Mouse (Mus musculus) MEL (cell line): Measurements from ENCODE around the gene Btn2a2.

Experiments
- CTCF ChIP-seq, 3 experiments: IDR thresholded peaks in 2 of 3; conservative IDR thresholded peaks in 1 of 3; 2 replicates each; pipeline ENCODE4 v1.5.1; 2011 to 2012; ENCODE audit warnings: low read length in 3 of 3, low read depth in 2 of 3, mild to moderate bottlenecking in 2 of 3, improper control_type of control experiment in 1 of 3, inconsistent platforms in 1 of 3, mixed read lengths in 1 of 3, moderate library complexity in 1 of 3; ENCODE audit not compliant: control insufficient read depth in 1 of 3, insufficient read depth in 1 of 3, poor library complexity in 1 of 3, severe bottlenecking in 1 of 3
- E2F4 ChIP-seq: IDR thresholded peaks from 2 replicates; pipeline ENCODE4 v1.6.1; 2011; ENCODE audit warnings: low read depth, low read length, improper control_type of control experiment, borderline replicate concordance
- EP300 ChIP-seq, 2 experiments: IDR thresholded peaks; 2 replicates each; pipeline ENCODE4 v1.6.1; 2011; ENCODE audit warnings: improper control_type of control experiment in 2 of 2, low read length in 2 of 2, low read depth in 1 of 2, mild to moderate bottlenecking in 1 of 2
- GATA1 ChIP-seq: IDR thresholded peaks from 2 replicates; pipeline ENCODE4 v1.6.1; 2011; ENCODE audit warnings: low read depth, low read length, improper control_type of control experiment
- HCFC1 ChIP-seq: IDR thresholded peaks from 2 replicates; pipeline ENCODE4 v1.6.1; 2012; ENCODE audit warnings: low read depth, mild to moderate bottlenecking, inconsistent platforms, low read length, improper control_type of control experiment, moderate library complexity
- MYB ChIP-seq: IDR thresholded peaks from 2 replicates; pipeline ENCODE4 v1.6.1; 2011; ENCODE audit warnings: mild to moderate bottlenecking, low read depth, low read length, improper control_type of control experiment
- NELFE ChIP-seq: IDR thresholded peaks from 2 replicates; pipeline ENCODE4 v1.6.1; 2011; ENCODE audit warnings: low read depth, low read length, improper control_type of control experiment
- NRF1 ChIP-seq: IDR thresholded peaks from 2 replicates; pipeline ENCODE4 v1.6.1; 2014; ENCODE audit warnings: low read depth, mild to moderate bottlenecking, inconsistent platforms, low read length, improper control_type of control experiment, moderate library complexity; ENCODE audit not compliant: poor library complexity, insufficient read depth, severe bottlenecking
- POLR2A ChIP-seq, 2 experiments: IDR thresholded peaks; 2 replicates each; pipeline ENCODE4 v1.6.1; 2011 to 2012; ENCODE audit warnings: low read length in 2 of 2, mild to moderate bottlenecking in 2 of 2, control low read depth in 1 of 2, improper control_type of control experiment in 1 of 2, low read depth in 1 of 2, moderate library complexity in 1 of 2; ENCODE audit not compliant: control insufficient read depth in 1 of 2, insufficient read depth in 1 of 2, poor library complexity in 1 of 2
- TBP ChIP-seq: IDR thresholded peaks from 2 replicates; pipeline ENCODE4 v1.8.0; 2011; ENCODE audit warnings: low read depth, low read length, improper control_type of control experiment

DNA sequence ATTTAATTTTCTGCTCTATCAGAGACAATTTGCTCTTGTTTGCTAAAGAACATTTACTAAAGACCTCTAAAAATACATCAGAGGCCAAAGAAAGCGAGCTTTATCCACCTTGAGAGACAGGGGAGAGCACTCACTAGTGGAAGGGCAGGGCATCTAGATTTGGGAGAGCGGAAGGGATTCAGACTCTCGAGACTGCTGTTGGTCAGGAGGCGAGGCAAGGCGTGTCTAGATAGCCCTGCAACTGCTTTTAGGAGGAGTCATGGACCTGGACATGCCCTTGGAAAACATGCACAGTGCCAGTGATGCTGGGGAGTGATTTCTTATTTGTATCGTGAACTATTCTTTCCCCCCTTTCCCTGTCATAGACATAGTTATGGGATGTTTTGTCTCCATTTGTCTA is 6.9 kb upstream of the Btn2a2 start:
- TF ChIP-seq MYB (no peak), NRF1 (no peak), POLR2A (IDR thresholded peaks at IDR 0.05; ENCODE audit: control insufficient read depth in 1 of 2, insufficient read depth in 1 of 2, low read depth in 1 of 2, low read length in 2 of 2, poor library complexity in 1 of 2) (no peak), GATA1 (no peak), EP300 (IDR thresholded peaks at IDR 0.05; ENCODE audit: low read depth in 1 of 2, low read length in 2 of 2) (no peak), CTCF (IDR thresholded peaks at IDR 0.05 in 2 of 3, conservative IDR thresholded peaks at IDR 0.05 in 1 of 3; ENCODE audit: control insufficient read depth in 1 of 3, insufficient read depth in 1 of 3, low read depth in 2 of 3, low read length in 3 of 3, poor library complexity in 1 of 3, severe bottlenecking in 1 of 3) (no peak), E2F4 (no peak), HCFC1 (no peak), TBP (no peak), NELFE (no peak)
